In genomic region chr3:100922506-100923375, GRCm38 (mm10) we compare ENCODE assay signal across 8 mouse cellular contexts. TPM values are rescaled to one million over a fixed set of nuclear protein-coding genes. Genes with fewer than 3 reads are reported as not detected.
DNase-seq lines count a peak whose midpoint lies in the region; ATAC-seq and TF ChIP-seq lines count a peak whose summit lies in the region.

No protein-coding gene starts in this region.

- 33% methylated on average over 28 of the region's 28 CpGs for WGBS in thymus, adult 2 months
- 39% methylated on average over 28 of the region's 28 CpGs for WGBS in hindbrain, embryonic 14.5 days
- 39% methylated on average over 28 of the region's 28 CpGs for WGBS in midbrain, embryonic 13.5 days

- TF ChIP-seq CTCF in thymus, adult 2 months (IDR thresholded peaks at IDR 0.05; ENCODE audit: borderline replicate concordance, control insufficient read depth, extremely low read depth, insufficient read depth, low read length, poor library complexity) = no peak

- peak; percentile 61 for ATAC-seq in hindbrain, embryonic 14.5 days (ENCODE audit: low FRiP score)
- peak; percentile 71 for ATAC-seq in midbrain, embryonic 13.5 days

- H3K9me3 ChIP-seq in hindbrain, embryonic 14.5 days (ENCODE audit: control insufficient read depth, low read length) = no peaks in the 10 kb centered on the region
- no peaks in the 10 kb centered on the region for H3K9me3 ChIP-seq in midbrain, embryonic 13.5 days

- peak overlapping the region; percentile 84 for H3K9ac ChIP-seq in hindbrain, embryonic 14.5 days
- H3K9ac ChIP-seq in midbrain, embryonic 13.5 days (replicated peaks) = peak overlapping the region; percentile 76

- no peak overlapping the region for H3K27ac ChIP-seq in thymus, adult 2 months (ENCODE audit: control insufficient read depth, insufficient read depth, low read length)
- H3K27ac ChIP-seq in hindbrain, embryonic 14.5 days = peak overlapping the region; percentile 83
- H3K27ac ChIP-seq in midbrain, embryonic 13.5 days = peak overlapping the region; percentile 80

- H3K27me3 ChIP-seq in thymus, adult 2 months (ENCODE audit: control insufficient read depth, insufficient read depth, low read length) = no peaks in the 10 kb centered on the region
- no peaks in the 10 kb centered on the region for H3K27me3 ChIP-seq in hindbrain, embryonic 14.5 days (ENCODE audit: control insufficient read depth, insufficient read depth, low read length)
- H3K27me3 ChIP-seq in midbrain, embryonic 13.5 days = no peaks in the 10 kb centered on the region

- no peak; the same call in 1 of the 2 replicates for TF ChIP-seq POLR2A in thymus, adult 2 months (IDR thresholded peaks at IDR 0.05; ENCODE audit: control insufficient read depth, extremely low read depth, insufficient read depth, low read length, poor library complexity)

- H3K4me3 ChIP-seq in thymus, adult 2 months (ENCODE audit: control insufficient read depth, insufficient read depth, low read length) = peak overlapping the region; percentile 47
- H3K4me3 ChIP-seq in hindbrain, embryonic 14.5 days (replicated peaks; ENCODE audit: low read length) = peak overlapping the region; percentile 57
- peak overlapping the region; percentile 55 for H3K4me3 ChIP-seq in midbrain, embryonic 13.5 days (replicated peaks)

- H3K4me1 ChIP-seq in thymus, adult 2 months (replicated peaks; ENCODE audit: control insufficient read depth, insufficient read depth, low read length) = peaks cover 12% of the 10 kb centered on the region
- peaks cover 38% of the 10 kb centered on the region for H3K4me1 ChIP-seq in hindbrain, embryonic 14.5 days (replicated peaks; ENCODE audit: control insufficient read depth, insufficient read depth, low read length)
- peaks cover 52% of the 10 kb centered on the region for H3K4me1 ChIP-seq in midbrain, embryonic 13.5 days (replicated peaks)

- DNase-seq in embryo, embryonic 11.5 days (ENCODE audit: low read depth, low spot score) = peak; percentile 27
- DNase-seq in embryo, embryonic 11 days = no peak
- DNase-seq in thymus, adult 2 months = no peak
- DNase-seq in thymus, postnatal 10 days (ENCODE audit: low spot score in 2 of 2) = no peak
- peak; percentile 52 for DNase-seq in hindbrain, embryonic 14.5 days (ENCODE audit: low spot score)
- DNase-seq in right cerebral cortex, adult 18-20 months = no peak
- DNase-seq in retina, postnatal 1 day = no peak

- peak overlapping the region; percentile 62 for H3K4me2 ChIP-seq in hindbrain, embryonic 14.5 days (replicated peaks)
- peak overlapping the region; percentile 70 for H3K4me2 ChIP-seq in midbrain, embryonic 13.5 days (replicated peaks)

- H3K36me3 ChIP-seq in thymus, adult 2 months (ENCODE audit: control insufficient read depth, insufficient read depth, low read length) = no peaks in the 10 kb centered on the region
- H3K36me3 ChIP-seq in hindbrain, embryonic 14.5 days (replicated peaks; ENCODE audit: control insufficient read depth, insufficient read depth) = peaks cover 1% of the 10 kb centered on the region; the same call in 1 of the 2 replicates
- H3K36me3 ChIP-seq in midbrain, embryonic 13.5 days = peaks cover 16% of the 10 kb centered on the region

RNA-seq across cellular contexts. Expression of gene Trim45, which starts 0.7 kb away (rescaled TPM):
- 3.0 and 3.2 TPM in 2 replicates for polyA plus RNA-seq in thymus, adult 2 months (2012; rRNA removed)
- polyA plus RNA-seq in hindbrain, embryonic 14.5 days (2014; fragmentation: Nextera tagmentation; extraction: Ambion mirVana) = 6.2 and 7.0 TPM in 2 replicates
- 7.9 and 8.3 TPM in 2 replicates for polyA plus RNA-seq in midbrain, embryonic 13.5 days (2015; fragmentation: Nextera tagmentation; extraction: Ambion mirVana)

RNA-seq across cellular contexts. Expression of gene Ttf2, which starts 46.7 kb away (rescaled TPM):
- 9.4 and 13.1 TPM in 2 replicates for polyA plus RNA-seq in thymus, adult 2 months (2012; rRNA removed)
- 4.8 and 5.5 TPM in 2 replicates for polyA plus RNA-seq in hindbrain, embryonic 14.5 days (2014; fragmentation: Nextera tagmentation; extraction: Ambion mirVana)
- polyA plus RNA-seq in midbrain, embryonic 13.5 days (2015; fragmentation: Nextera tagmentation; extraction: Ambion mirVana) = 8.3 TPM in 2 replicates

Comparison
In these comparisons a context has a peak if more than half of its experiments do, and no peak if none do; other contexts are left out.
1. DNase-seq: peak in embryo, embryonic 11.5 days (single experiment) and hindbrain, embryonic 14.5 days (single experiment); none in embryo, embryonic 11 days (single experiment), thymus, adult 2 months (single experiment), thymus, postnatal 10 days (0 of 2), right cerebral cortex, adult 18-20 months (single experiment) and retina, postnatal 1 day (single experiment).
2. Peak in every context shown above with its lines, with median percentiles within 50 percentile points of each other: H3K4me3 ChIP-seq.